Mouse (Mus musculus) gastrocnemius, adult 18-20 months (tissue): Measurements from ENCODE around the gene Zfp51. TPM values are rescaled to one million over a fixed set of nuclear protein-coding genes. Genes with fewer than 3 reads are reported as not detected.
"Not testable (repeated sequence)": the region's sequence is repeated elsewhere in the genome, so short reads cannot be mapped to it uniquely, and the experiment has no call there.

Experiments
- DNase-seq: peaks from one replicate; pipeline ENCODE4 v3.0.0; 2021; ENCODE audit warnings: low spot score
- long read RNA-seq, 2 experiments: library from polyadenylated mRNA; stranded (forward); transcript quantifications; one replicate each; pipeline ENCODE4 v2.0.0; 2021
- total RNA-seq, 2 experiments: library from RNA; stranded (reverse); gene quantifications; 2 replicates each; pipeline ENCODE4 v1.2.3; 2021

The Zfp51 gene
- 10 to 100 TPM in 1 of 2 experiments, 1 to 10 TPM in 1; 9.4 to 10.3 TPM for total RNA-seq
- long read RNA-seq, experiment 1, transcript Zfp51-201 (5 exons, 2,574 nt) = major isoform, 17 of 24 reads
- long read RNA-seq, experiment 1, partial matches to known transcripts = 2 of 24 reads
- long read RNA-seq, experiment 1, other reads (novel, unspliced or antisense) = 5 of 24 reads
- long read RNA-seq, experiment 2, transcript Zfp51-201 (5 exons, 2,574 nt) = major isoform, 17 of 20 reads
- long read RNA-seq, experiment 2, partial matches to known transcripts = 1 of 20 reads
- long read RNA-seq, experiment 2, other reads (novel, unspliced or antisense) = 2 of 20 reads

DNA sequence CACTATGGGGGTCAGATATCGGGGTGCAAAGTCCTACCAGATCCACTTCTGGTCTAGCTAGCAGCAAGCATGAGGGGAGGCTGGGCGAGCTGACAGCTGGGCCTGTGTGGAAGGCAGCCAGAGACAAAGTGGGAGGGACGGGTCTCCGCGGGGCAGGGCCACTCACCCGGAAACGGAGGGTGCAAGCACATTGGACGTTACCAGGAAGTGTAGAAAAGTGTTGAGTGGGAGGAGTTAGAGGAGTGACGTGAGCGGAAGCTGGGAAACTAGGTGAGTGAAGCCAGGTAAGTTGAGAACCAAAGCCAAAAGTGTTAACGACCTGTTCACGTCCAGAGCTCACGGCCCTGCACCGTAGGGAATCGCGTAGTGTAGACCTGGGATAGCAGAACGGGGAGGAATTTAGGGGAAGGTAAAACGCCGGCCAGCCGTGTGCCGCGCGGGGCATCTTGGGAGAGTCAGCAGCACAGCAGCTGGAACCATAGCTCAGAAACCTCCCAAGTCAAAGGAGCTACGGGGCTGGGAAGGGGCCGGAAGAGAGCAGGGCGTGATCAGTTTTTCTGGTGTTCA lies at the start of gene Zfp51:
Gene Zfp51, plus strand, starts transcription at position 237 of the 567 bp plus-strand sequence.
- peak; percentile 96 for DNase-seq

DNA sequence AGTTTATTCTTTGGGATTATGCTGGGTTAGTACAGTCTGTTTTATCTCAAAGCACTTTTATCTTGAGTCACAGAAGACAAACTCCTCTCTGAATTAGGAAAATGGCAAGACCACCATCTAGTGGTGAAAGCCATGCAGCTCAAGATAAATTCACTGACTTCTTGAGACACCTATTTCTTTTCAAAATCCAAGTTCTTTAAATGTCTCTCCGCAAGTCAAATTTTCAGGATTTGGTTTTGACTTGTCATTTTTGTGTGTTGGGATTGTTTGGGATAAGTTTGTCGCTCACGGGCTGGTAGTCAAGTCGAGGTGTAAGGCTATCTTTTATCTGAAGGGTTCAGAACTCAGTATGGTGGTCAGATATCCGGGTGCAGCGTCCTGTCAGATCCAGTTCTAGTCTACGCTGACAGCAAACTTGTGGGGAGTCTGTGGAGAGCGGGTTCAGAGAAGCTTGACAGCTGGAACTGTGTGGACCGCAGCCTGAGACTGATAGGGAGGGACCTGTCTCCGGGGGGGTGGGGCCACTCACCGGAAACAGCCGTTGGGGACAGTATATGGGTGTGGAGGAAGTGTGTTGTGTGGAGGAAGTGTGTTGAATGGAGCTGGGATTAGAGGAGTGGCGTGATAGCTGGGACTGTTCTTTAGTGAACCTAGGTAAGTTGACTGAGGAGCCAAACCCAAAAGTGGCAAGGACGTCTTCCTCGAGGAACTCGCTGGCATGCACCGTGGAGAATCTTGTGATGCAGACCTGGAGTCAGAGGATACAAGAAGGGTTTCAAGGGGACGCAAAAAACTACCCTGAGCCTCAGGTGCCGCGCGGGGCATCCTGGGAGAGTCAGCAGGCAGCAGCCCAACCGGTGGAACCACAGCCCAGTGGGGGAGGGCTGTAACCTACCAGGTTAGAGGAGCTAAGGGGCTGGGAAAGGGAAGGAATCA lies 27.2 kb upstream of the Zfp51 start, which contains the start of gene Zfp54:
Gene Zfp54, plus strand, starts transcription at position 564 of the 936 bp plus-strand sequence.
- peak; percentile 58 for DNase-seq

DNA sequence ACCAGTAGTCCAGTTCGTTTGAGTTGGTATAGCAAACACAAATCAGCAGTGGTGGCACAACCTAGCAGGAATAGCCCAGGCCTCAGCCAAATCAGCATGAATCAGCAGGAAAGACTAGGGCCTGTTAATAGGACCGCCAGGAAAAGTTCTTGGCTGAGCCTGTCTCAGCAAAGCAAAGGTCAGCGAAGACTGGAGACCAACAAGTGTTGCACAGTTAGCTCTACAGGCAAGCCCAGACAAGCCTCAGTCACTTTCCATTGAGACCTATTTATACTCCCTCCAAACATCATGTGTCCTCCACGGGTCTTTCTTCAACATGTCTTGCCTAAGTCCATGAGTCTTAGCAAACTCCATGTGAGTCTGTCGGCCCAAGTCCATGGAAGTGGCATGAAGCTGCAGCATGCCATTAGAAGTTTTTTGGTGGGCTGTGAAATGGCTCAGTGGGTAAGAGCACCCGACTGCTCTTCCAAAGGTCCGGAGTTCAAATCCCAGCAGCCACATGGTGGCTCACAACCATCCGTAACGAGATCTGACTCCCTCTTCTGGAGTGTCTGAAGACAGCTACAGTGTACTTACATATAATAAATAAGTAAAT lies 11.3 kb upstream of the Zfp51 start:
- not testable (repeated sequence) for DNase-seq

DNA sequence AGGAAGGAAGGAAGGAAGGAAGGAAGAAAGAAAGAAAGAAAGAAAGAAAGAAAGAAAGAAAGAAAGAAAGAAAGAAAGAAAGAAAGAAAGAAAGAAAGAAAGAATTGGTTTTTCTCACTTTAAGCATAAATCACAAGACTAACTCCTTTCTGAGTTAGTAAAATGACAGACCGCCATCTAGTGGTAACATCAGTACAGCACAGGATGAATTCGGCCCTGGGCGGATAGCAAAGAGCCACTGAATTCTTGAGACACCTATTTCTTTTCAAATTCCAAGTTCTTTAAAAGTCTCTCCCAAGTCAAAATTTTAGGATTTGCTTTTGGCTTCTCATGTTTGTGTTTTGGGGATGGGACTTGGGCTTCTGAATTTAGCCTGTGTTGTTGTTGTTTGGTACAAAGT lies 505 bp upstream of the Zfp51 start:
- peak; percentile 85 for DNase-seq

DNA sequence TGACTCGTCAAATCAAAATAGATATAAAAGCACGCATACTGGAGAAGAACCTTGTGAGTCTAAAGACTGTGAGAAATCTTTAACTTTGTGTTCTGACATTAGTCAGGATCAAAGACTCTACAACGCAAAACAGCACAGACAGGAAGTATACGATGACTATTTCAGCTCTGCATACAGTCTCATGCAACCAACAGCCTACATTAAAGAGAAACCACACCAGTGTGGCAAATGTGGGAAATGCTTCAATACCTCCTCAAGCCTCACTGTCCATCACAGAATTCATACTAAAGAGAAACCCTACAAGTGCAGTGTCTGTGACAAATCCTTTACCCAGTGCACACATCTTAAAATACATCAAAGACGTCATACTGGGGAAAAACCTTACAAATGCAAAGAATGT lies 13.4 kb downstream of the Zfp51 start:
- DNase-seq = no peak

DNA sequence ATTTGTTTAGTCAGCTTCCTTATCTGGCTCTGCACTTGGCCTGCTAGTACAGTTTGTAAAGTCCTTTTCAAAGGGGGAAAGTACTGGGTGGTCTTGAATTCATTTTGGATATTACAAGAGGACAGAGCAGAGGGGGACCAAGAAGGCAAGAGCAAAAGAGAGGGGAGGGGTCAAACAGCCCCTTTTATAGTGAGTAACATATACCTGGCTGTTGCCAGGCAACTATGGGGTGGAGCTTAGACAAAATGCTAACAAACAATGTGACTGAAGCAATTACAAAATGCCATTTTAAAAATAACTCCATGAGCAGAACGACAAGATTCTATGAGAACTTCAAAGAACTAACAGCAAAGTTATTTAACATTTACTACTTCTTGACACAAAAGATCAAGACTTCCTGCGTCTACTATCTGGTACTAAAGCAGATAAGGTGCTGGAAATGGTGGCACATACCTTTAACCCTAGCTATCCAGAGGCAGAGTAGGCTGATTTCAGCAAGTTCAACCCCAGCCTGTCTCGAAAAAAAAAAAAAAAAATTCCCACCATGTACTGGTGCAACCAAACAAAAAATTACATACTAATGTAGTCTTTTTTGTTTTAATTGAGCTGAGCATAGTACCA lies 22.0 kb downstream of the Zfp51 start:
- no peak for DNase-seq

DNA sequence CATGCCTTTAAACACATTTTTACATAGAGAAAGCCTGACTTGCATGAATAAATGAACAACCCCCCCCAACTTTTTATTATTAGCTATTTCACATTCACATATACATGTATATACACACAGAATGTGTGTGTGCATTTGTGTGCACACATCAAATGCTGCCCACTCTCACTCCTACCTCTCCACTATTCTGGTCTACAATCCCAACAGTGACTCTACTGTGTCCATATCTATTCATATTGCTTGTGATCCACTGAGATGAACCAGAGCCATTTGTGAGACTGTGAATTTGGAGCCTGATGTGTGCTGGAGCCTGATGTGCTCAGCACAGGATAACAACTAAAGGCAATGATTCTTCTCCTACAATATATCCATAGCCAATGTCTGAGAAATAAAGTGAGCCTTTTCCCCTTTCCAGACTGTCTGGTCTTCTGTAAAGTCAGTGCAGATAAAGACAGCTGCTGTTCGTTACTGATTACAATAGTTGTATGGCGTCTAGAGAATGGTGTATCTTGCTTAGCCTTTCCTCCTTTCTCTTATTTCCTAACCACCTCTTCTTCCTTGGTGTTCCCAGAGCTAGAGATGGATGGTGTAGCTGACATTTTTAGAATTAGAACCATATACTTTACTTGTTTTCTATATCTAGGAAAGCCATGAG lies 22.6 kb downstream of the Zfp51 start:
- no peak for DNase-seq

DNA sequence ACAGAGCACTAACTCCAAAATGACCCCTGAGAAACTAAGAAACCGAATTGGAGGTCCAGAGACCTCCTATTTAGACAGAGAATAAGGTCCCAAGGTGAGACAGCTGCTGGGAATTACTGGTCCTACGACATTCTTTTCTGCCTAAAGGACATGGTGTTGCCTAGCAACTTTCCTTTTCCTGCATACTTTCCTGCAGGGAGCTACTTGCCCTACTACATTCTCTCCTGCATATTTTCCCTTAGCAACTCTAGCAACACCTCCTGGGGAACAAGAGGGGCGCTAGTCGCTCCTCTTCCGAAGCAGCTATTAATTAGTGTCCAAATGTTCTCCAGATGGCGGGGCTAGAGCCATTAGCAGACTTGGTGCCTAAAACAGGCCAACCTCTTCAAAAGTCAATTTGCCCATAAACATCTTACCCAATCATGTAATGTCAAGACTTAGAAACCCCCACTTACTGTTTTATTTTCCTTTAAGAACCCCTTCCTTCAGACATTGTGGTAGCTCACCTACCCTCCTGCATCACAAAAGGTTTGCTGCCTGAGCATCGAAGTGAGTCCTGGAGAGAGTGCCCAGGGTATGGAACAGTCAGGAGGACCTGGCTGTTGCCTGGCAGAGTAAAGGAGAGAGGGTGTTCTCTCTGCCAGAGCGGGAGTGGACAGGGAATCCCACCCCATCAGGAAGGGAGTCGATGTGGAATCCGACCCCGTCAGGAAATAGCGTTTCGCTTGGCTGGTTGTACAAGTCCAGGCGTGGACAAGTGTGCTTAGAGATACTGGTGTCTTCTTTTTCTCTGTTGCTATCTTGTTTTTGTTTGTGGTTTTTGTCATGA lies 23.4 kb downstream of the Zfp51 start:
- DNase-seq = no peak

DNA sequence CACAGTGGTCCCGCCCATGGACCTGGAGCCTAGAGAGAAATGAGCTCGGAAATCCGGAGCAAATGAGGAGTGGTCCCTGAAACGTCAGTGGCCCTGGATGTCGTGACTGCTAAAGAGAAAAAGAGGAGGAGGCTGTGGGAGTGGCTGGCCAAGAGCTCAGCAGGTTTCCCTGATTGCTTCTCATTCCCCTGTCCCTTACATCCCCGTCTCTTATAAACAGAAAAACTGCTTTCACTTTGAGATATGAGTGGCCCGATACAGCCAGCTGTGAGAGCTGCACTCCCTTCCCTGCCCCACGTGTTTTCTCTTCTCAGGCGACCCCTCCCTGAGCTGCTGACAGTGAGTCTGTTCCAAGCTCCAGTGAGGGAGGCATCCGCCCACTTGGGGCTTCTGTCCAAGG lies 24.6 kb downstream of the Zfp51 start:
- peak; percentile 4 for DNase-seq

DNA sequence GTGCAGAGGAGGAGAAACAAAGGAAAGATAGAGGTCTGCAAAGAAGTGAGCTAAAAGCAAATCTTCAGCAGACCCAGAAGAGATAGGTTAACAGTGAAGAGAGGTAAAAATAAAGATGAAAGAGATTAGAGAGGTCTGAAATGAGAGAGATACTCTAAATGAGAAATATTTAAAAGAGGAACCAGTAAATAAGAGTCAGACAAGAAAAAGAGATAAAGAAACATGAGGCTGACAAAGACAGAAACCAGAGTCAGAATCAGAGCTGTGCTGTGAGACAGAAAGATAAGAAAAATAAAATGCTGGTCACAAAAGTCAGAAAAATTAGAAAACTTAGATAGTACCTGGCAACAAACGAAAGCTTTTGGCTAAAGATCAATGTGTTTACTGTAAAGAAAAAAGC lies 25.1 kb downstream of the Zfp51 start:
- DNase-seq = not testable (repeated sequence)

DNA sequence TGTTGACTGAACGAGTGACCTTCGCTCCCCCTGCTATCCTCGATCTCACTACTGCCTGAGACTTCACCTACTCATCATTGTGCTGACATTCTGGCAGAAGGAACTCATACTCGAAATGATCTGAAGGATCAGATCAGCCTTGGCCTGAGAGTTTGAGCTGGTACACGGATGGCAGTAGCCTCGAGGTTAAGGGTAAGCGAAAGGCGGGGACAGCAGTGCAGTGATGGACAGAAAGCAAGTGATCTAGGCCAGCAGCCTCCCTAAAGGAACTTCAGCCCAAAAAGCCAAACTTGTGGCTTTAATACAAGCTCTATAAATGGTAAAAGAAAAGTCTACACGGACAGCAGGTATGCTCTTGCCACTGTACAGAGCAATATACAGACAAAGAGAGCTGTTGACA lies 26.2 kb downstream of the Zfp51 start:
- DNase-seq = not testable (repeated sequence)

DNA sequence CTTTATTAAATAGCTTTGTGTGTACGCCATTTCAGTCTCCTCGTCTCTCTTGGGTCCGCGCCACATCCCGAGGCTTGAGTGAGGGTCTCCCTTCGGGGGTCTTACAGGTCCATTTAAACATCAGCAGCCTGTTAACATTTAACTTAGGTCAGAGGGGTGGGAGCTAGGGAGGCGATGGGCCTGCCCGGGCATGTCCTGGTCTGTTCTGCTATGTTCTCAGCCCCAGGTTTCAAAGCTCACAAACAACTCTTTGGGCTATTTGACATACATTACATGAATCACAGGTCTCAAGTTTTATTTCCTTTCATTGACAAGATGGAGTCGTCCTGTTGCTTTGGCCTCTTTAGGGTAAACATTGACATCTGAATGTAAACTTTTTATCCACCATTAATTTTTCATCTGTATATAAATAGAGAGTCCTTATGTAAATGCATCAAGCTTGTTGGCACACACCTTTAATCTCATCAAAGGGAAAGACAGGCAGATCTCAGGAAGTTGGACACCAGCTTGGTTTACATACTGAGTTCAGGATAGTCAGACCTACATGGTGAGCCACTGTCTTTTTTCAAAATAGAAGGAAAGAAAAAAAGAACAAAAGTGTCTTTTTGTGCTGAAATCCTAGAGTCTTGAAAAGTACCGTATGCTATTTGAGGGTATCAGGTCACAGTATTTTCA lies 28.1 kb downstream of the Zfp51 start:
- not testable (repeated sequence) for DNase-seq

DNA sequence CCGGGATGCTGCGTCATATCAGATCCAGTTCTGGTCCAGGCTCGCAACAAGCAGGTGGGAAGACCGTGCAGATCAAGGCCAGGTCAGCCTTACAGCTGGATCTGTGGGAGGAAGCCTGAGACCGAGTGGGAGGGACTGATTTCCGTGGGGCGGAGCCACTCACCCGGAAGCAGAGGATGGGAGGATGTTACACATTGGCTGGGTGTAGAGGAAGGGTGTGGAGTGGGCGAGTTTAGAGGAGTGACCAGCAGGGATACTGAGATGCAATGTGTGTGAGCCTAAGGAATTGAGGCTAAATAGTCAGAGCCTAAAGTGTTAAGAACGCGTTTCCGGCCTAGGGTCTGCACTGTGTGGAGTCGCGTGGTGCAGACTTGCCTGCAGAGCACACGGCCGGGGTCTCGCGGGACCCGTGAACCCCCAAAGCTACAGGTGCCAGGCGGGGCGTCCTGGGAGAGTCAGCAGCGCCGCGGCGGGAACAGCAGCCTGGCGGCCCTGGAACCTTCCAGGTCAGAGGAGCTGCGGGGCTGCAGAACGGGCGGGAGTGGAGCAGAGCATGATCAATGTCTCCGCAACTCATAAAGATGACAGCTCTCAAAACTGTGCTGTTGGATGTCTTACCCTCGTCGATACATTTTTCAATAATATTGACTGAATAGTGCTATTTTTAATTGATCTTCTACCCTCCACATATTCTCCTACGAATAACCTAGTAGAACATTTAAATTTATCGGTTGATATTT lies 38.8 kb downstream of the Zfp51 start, which contains the start of gene Zfp53:
Gene Zfp53, plus strand, starts transcription at position 239 of the 740 bp plus-strand sequence.
- peak; percentile 91 for DNase-seq

DNA sequence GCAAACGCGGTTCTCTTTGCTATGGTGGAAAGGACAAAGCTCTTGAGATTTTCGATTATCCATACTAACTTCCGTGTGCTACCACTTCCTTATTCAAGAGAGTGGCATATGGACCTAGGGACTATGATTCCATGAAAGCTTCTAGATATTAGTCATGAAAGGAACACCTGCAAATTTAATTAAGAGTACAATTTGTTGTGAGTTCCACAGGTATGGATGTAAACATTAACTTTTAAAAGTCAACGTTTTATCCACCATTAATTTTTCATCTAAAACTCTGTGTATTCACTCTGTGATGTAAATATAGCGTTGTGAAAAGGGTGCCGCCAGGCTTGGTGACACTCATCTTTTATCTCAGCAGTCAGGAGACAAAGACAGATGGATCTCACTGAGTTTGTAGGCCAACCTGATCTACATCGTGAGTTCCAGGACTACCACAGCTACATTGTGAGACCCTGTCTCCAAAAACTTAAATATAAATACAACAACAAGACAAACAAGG lies 39.4 kb downstream of the Zfp51 start:
- no peak for DNase-seq

DNA sequence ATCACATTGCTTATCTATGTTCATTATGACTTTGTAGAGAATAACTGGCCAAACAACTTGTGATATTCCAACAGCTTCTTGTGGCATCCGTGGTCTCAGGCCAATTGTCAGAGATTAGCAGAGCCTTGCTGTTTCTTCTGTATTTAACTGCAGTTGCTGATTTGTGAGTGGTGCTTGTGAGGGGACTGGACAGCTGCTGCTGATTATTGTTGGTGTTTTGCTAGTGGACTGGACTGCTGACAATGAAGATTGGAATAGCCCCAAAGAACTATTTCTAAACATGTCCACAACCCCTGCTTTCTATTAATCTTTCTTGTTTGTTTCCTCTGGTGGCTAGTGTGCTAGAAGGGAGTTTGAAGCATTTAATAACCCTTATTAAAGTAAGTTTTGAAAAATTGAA lies 51.2 kb downstream of the Zfp51 start:
- no peak for DNase-seq

DNA sequence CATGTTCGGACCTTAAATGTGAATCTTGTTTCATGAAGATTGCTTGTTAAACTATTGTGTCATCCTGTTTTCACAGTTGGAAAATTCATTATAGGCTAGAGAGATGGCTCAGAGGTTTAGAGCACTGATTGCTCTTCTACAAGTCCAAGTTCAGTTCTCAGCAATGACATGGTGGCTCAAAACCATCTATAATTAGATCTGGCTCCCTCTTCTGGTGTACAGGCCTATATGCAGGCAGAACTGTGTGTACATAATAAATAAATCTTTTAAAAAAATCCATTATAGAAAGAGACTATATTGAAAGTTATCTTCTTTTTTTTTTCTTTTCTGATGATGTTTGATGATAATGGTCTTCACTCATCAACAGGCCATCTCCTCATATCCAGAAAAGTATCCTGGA lies 54.4 kb downstream of the Zfp51 start:
- DNase-seq = no peak

DNA sequence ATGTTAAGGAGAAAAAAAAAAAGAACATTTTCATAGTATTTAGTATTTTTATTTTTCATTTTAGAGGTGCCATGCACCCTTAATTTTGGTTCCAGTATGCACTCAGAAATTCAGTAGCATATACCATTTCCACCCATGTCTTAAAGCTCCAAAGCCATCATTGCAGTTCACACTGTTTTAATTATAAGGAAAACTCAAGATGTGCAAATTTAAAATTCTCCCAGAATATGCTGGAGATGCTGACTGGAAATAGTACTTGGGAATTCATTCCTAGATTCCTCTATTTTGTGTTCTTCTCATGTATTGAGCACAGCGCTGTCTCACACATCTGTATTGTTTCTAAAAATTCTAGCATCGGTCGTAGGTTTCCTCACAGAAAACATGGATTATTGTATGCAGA lies 56.1 kb downstream of the Zfp51 start:
- DNase-seq = no peak

DNA sequence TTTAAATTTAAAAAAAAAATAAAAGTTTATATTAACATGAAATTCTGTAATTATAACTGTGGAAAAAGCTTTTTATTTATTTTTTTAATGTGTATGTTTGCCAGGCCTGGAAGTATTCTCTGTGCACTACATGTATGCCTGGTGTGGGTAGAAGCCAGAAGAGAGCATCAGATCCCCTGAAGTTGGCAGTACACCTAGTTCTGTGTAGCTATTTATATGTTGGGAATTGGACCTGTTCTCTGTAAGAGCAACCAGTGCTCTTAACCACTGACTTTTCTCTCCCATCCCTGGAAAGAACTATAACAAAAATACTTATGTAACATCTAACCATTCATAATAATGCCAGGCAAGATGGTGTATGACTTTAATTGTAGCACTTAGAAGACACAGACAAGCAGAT lies 59.6 kb downstream of the Zfp51 start:
- peak; percentile 62 for DNase-seq
